In the genomic region with DNA sequence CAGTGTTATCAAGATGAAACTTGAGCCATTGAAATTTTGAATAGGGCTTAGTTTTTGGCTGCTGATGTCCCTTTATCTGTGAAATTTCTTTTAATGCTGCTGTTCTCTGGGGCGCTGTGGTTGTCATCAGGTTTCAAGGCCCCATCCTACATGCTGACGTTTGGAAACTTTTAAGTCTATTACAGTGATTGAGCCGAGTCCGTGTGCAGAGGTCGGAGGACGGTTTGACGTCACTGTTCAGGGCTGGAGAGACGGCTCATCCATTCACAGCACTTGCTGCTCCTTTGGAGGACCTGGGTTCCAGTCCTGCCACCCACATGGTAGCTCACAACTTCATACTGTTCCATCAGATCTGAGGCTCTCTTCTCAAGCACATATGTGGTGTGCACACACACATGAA, we compare ENCODE assay signal across 1 mouse cellular context.
TF ChIP-seq lines count a peak whose summit lies in the region.

No protein-coding gene starts in this region.

TF ChIP-seq in CH12.LX, 34 proteins besides CTCF, POLR2A, EP300 and RAD21:
- TF ChIP-seq CHD1 (IDR thresholded peaks at IDR 0.05; ENCODE audit: low read depth, low read length): no peak
- 0 out of 2 replicates have a peak, but pooled peaks have one; percentile 10 for TF ChIP-seq MAX (IDR thresholded peaks at IDR 0.05; ENCODE audit: low read length)
